Mouse (Mus musculus) kidney, postnatal 0 days (tissue): Measurements from ENCODE around the gene Noxo1. TPM values are rescaled to one million over a fixed set of nuclear protein-coding genes. Genes with fewer than 3 reads are reported as not detected.

Experiments used
- ATAC-seq: fragments of 200-750 bp; cut with Nextera tagmentation; replicated peaks from 2 replicates; pipeline ENCODE4 v1.8.0; 2017; ENCODE audit warnings: low read depth, moderate number of reproducible peaks, moderate TSS enrichment, moderate library complexity; ENCODE audit not compliant: low FRiP score
- DNase-seq: peaks from one replicate; pipeline ENCODE4 v3.0.0-alpha.2; 2016; ENCODE audit warnings: low spot score
- H3K27ac ChIP-seq: fragments of 300-500 bp; sonication (generic); 2 replicates; pipeline ENCODE4 v1.5.1; 2014; ENCODE audit warnings: mild to moderate bottlenecking
- H3K27me3 ChIP-seq: fragments of 300-500 bp; sonication (generic); 2 replicates; pipeline ENCODE4 v1.6.1; 2014; ENCODE audit warnings: low read length, mixed read lengths; ENCODE audit not compliant: insufficient read depth
- H3K36me3 ChIP-seq: fragments of 300-500 bp; sonication (generic); 2 replicates; pipeline ENCODE4 v1.6.1; 2014; ENCODE audit warnings: low read length, mixed read lengths; ENCODE audit not compliant: insufficient read depth
- H3K4me1 ChIP-seq: fragments of 300-500 bp; sonication (generic); replicated peaks from 2 replicates; pipeline ENCODE4 v1.6.1; 2014; ENCODE audit warnings: antibody characterized with exemption, low read length, mixed read lengths; ENCODE audit not compliant: insufficient read depth
- H3K4me2 ChIP-seq: fragments of 300-500 bp; sonication (generic); 2 replicates; pipeline ENCODE4 v1.6.1; 2014; ENCODE audit warnings: mild to moderate bottlenecking, low read length, moderate library complexity, mixed read lengths
- H3K4me3 ChIP-seq: fragments of 300-500 bp; sonication (generic); replicated peaks from 2 replicates; pipeline ENCODE4 v1.5.1; 2014; ENCODE audit warnings: low read depth, low read length
- H3K9ac ChIP-seq: fragments of 300-500 bp; sonication (generic); 2 replicates; pipeline ENCODE4 v1.6.1; 2014; ENCODE audit warnings: low read depth, low read length
- H3K9me3 ChIP-seq: fragments of 300-500 bp; sonication (generic); replicated peaks from 2 replicates; pipeline ENCODE4 v1.6.1; 2016; ENCODE audit warnings: low read length, inconsistent platforms, mixed read lengths
- CTCF ChIP-seq: IDR thresholded peaks from 2 replicates; pipeline ENCODE4 v1.5.1; 2016; ENCODE audit warnings: antibody characterized with exemption, low read depth, mild to moderate bottlenecking, moderate library complexity
- WGBS: fragments of 180-500 bp; shearing (Covaris S2); extraction: QIAGEN DNeasy Blood & Tissue Kit; methylation state at CpG from one replicate; pipeline ENCODE4 v1.1.7; 2014; 5-methylcytosine and 5-hydroxymethylcytosine counted together
- polyA plus RNA-seq: library from polyadenylated mRNA; unstranded; fragments of >200 nt; fragmentation: Nextera tagmentation; extraction: Ambion mirVana; gene quantifications from 2 replicates; pipeline ENCODE4 v1.2.1, GENCODE M21; 2015

Noxo1 gene
- polyA plus RNA-seq, 1 experiment from 2014 or later: 2.6 TPM

DNA sequence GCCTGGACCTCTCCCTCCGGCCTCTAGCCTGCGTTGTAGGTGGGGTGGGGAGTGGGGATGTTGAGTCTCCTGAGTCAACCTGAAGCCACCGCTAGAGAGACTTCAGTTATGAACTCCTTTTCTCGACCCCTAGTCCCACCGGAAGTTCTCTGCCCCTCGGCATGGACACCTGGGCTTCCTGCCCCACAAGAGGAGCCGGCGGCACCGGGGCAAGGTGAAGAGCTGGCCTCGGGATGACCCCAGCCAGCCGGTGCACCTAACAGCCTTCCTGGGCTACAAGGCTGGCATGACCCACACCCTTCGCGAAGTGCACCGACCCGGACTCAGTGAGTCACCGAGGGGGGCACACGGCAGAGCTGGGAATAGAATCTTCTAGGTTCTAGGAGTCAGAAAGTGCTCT lies 32.1 kb downstream of the Noxo1 start:
- no peak overlapping the region for H3K4me2 ChIP-seq
- whole genome bisulfite sequencing: 66% methylated on average over 17 of the region's 17 CpGs
- no peak overlapping the region for H3K27ac ChIP-seq
- ATAC-seq: no peak
- DNase-seq: no peak
- no peaks in the 10 kb centered on the region for H3K4me1 ChIP-seq
- TF ChIP-seq CTCF: no peak
- H3K9me3 ChIP-seq: no peaks in the 10 kb centered on the region
- H3K9ac ChIP-seq: no peak overlapping the region
- no peak overlapping the region for H3K4me3 ChIP-seq
- no peaks in the 10 kb centered on the region for H3K36me3 ChIP-seq
- H3K27me3 ChIP-seq: no peaks in the 10 kb centered on the region

DNA sequence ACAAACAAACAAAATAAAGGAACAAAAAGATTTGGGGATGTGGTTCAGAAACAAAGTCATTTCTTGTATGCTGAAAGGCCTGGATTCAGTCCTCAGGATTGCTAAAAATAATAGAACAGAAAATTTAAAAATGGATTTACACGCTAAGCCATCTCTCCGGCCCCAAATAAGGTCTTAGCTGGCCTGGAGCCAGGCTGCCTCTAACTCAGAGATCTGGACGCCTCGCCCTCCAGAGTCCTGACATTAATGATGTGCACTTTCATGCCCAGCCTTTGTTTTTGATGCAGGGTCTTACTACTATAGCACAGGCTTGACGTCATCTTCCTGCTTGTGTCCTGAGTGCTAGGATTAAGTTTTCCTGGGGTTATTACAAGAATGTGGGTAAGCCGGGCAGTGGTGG lies 33.0 kb downstream of the Noxo1 start:
- Histone ChIP-seq H3K4me2 (no peak overlapping the region), H3K4me1 (no peaks in the 10 kb centered on the region), H3K9ac (no peak overlapping the region), H3K36me3 (no peaks in the 10 kb centered on the region), H3K4me3 (no peak overlapping the region), H3K9me3 (no peaks in the 10 kb centered on the region), H3K27ac (no peak overlapping the region), H3K27me3 (no peaks in the 10 kb centered on the region)
- WGBS: 69% methylated on average over 6 of the region's 6 CpGs
- ATAC-seq (no peak), DNase-seq (no peak)
- TF ChIP-seq CTCF: no peak

- DNase-seq: no peak
- Histone ChIP-seq H3K9ac (no peak overlapping the region), H3K4me3 (no peak overlapping the region), H3K9me3 (no peaks in the 10 kb centered on the region), H3K27me3 (no peaks in the 10 kb centered on the region), H3K4me1 (peaks cover 1% of the 10 kb centered on the region), H3K4me2 (no peak overlapping the region), H3K36me3 (no peaks in the 10 kb centered on the region), H3K27ac (no peak overlapping the region)
- 83% methylated on average over 14 of the region's 14 CpGs for WGBS
- no peak for TF ChIP-seq CTCF
- no peak for ATAC-seq
Measured at GRCm38 (mm10) chr17:24730787-24731186, 34.8 kb downstream of the Noxo1 start.

DNA sequence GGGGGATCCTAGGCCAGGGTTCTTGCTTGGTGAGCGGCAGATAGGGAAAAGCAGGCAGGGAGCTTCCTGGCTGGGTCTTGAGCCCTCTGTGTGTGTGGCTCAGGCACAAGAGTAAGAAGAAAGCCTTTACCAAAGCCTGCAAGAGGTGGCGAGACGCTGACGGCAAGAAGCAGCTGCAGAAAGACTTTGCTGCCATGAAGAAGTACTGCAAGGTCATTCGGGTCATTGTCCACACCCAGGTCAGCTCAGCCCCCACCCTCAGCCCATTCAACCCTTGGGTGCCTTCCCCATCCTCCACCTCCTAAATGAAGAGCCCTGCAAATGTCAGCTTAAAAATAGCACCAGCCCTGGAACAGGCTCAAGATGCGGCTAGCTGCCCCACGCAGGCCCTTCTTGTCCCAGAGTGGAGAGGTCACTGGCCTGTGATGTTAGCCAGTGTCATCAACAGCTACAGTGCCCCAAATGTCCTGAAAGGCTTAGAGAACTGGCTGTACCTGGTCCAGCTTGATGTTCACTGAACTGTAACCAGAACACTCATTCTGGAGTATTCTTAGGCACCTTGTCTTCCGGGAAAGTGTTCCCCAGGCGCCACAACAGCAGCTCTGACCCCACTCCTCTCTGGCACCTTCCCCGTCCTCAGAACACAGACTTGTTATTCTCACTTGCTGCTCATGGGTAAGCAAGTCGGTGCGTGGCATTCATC lies 36.4 kb downstream of the Noxo1 start:
- Histone ChIP-seq H3K9ac (no peak overlapping the region), H3K4me1 (peaks cover 12% of the 10 kb centered on the region), H3K27me3 (no peaks in the 10 kb centered on the region), H3K36me3 (no peaks in the 10 kb centered on the region), H3K4me2 (no peak overlapping the region), H3K27ac (no peak overlapping the region), H3K9me3 (no peaks in the 10 kb centered on the region), H3K4me3 (no peak overlapping the region)
- DNase-seq (no peak), ATAC-seq (no peak)
- TF ChIP-seq CTCF: no peak
- 71% methylated on average over 12 of the region's 12 CpGs for WGBS

DNA sequence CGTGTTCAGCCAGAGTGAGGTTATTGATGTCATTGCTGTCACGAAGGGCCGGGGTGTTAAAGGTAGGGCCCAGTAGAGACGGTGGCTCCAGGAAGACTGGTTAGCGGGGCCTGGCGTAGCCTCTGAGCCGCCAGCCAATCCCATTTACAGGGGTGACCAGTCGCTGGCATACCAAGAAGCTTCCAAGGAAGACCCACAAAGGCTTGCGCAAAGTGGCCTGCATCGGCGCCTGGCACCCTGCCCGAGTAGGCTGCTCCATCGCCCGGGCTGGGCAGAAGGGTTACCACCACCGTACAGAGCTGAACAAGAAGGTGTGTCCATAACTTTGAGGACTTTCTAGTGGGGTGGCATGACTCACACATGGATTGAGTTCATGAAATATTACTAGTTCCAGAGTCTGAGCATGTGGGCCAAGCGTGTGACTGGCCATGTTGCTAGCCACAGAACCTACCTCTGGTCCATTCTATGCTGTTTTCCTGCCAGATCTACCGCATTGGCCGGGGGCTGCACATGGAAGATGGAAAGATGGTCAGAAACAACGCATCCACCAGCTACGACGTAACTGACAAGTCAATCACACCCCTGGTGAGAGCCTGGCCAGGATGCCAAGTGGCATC lies 37.5 kb downstream of the Noxo1 start:
- Histone ChIP-seq H3K27ac (no peak overlapping the region), H3K4me3 (no peak overlapping the region), H3K9me3 (no peaks in the 10 kb centered on the region), H3K27me3 (no peaks in the 10 kb centered on the region), H3K36me3 (no peaks in the 10 kb centered on the region), H3K4me2 (no peak overlapping the region), H3K4me1 (peaks cover 13% of the 10 kb centered on the region), H3K9ac (no peak overlapping the region)
- TF ChIP-seq CTCF: no peak
- no peak for ATAC-seq
- no peak for DNase-seq
- 90% methylated on average over 21 of the region's 21 CpGs for WGBS

- H3K4me2 ChIP-seq: no peak overlapping the region
- H3K36me3 ChIP-seq: no peaks in the 10 kb centered on the region
- peaks cover 13% of the 10 kb centered on the region for H3K4me1 ChIP-seq
- H3K9ac ChIP-seq: no peak overlapping the region
- H3K27ac ChIP-seq: no peak overlapping the region
- H3K9me3 ChIP-seq: no peaks in the 10 kb centered on the region
- DNase-seq (no peak), ATAC-seq (no peak)
- peak; percentile 40 for TF ChIP-seq CTCF
- 92% methylated on average over 1 of the region's 1 CpGs for WGBS
- no peak overlapping the region for H3K4me3 ChIP-seq
- H3K27me3 ChIP-seq: no peaks in the 10 kb centered on the region
Measured at GRCm38 (mm10) chr17:24734513-24734912, 38.5 kb downstream of the Noxo1 start.
